Mouse (Mus musculus): Measurements from ENCODE around the gene Aprt.
A peak's percentile ranks its signal among the peaks of the same experiment; 100 is the strongest.
"Not testable (repeated sequence)": the region's sequence is repeated elsewhere in the genome, so short reads cannot be mapped to it uniquely, and the experiment has no call there.

Aprt gene

DNA sequence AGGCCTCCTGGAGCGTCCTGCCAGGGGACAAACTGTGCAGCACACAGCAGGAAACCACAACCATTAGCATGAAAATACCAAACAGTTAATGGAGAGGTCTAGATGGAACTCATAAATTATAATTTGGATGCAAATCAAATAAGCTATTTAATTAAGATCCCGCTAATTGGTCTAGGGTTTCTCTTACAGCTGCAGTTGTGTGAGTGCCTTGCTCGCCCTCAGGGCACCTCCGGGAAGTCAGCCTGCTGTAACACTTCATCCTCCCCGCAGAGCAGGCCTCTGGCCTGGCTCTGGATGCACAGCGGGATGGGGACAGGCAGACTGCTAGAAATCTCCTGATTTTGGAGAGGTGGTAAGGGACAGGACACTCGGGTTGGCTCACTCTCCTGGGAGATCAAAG, 9.5 kb upstream of the Aprt start:
- DNase-seq (ENCODE audit: low spot score): no peak

DNA sequence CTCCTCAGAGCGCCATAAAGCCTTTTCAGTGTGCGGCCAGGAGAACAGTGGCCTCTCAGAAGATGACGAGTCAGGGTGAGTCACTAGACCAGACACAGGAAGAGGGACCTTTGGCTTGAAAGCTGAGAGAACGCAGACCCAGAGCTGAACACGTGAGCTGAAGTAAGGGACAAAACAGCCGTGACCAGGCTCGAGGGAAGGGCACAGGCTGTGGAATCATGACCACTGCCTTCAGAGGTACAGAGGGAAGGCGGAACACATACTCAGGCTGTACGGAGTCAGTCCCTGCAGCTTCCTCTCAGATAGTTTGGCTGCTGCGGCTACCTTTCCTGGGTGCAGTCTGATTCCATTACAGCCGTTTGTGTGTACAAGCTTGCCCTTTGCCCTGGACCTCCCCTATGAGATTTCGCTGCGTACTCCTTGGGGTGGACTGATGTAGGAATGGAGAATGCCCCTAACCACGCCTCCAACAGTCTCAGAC, 8.7 kb upstream of the Aprt start:
- peak; percentile 69 for DNase-seq (ENCODE audit: low spot score)

DNA sequence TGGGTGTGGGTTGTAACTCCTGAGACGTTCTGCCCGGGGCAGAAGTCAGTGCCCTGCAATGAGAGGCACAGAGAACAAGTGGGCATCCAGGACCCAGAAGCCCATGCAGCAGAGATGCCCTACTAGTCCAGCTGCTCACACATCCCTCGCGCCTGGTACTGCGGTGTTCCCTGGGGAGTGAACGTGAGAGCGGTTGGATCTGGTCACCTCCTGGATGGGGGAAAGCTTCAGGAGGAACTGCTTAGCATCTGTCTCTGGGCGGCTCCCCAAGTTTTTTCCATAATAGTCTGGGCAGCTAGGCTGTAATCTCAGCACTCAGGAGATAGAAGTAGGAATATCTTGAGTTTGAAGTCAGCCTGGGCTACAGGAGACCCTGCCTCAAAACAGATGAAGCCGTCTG, 8.3 kb upstream of the Aprt start:
- no peak for DNase-seq (ENCODE audit: low spot score)

DNA sequence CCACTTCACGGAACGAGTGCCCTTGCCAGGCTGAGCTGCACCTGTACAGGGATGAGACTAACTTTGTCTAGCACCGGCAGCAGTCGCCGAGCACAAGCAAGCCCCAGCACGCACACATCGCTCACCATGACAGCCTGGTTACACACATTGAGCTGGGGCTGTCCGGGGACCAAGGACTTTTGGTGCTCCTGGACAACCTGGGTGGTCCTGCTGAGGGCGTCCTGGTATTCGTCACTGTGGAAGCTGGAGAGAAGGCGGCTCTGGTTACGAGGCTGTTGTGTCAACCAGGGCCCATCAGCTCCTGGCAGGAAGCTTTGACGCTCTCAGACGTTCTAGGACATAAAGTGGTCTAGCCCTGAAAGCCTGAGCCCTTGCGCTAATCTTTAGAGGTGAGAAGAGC, 4.2 kb upstream of the Aprt start:
- no peak for DNase-seq (ENCODE audit: low spot score)

DNA sequence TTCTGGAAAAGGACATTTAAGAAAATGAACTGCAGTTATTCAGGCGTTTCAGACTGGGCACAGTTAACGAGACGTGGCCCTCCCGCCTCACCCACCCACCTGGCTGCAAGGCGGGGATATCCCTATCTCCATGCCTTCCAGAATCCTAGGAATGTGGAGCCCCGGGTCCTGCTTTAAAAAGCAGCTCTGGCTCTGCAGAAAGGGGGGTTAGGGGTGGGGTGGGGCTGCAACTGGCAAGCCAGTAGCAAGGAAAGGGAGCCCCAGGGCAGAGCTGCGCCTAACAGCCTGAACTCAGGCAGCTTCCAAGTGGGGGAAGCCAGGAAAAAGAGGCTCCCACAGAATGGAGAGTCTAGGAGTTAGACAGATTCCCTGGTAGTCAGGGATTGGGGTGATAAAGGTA, 2.5 kb upstream of the Aprt start:
- DNase-seq (ENCODE audit: low spot score): no peak

DNA sequence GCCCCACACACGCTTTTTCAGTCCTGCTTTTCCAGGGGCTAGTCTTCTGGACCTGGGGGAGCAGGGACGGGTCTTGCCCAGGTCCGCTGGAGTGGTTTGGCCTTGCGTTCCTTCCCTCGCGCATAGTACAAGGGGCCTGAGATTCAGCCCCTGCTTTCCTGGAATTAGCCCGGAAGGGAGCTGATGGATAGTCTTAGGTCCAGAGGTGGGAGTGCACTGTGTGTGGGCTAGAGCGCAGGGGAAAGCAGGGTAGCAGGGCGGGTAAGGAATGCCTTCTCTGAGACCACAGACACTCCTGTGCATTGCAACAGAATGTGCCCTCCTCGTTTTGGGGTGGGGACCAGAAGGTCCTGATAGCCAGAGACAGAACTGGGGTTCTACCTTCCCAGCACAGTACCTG, 407 bp upstream of the Aprt start:
- DNase-seq (ENCODE audit: low spot score): no peak

DNA sequence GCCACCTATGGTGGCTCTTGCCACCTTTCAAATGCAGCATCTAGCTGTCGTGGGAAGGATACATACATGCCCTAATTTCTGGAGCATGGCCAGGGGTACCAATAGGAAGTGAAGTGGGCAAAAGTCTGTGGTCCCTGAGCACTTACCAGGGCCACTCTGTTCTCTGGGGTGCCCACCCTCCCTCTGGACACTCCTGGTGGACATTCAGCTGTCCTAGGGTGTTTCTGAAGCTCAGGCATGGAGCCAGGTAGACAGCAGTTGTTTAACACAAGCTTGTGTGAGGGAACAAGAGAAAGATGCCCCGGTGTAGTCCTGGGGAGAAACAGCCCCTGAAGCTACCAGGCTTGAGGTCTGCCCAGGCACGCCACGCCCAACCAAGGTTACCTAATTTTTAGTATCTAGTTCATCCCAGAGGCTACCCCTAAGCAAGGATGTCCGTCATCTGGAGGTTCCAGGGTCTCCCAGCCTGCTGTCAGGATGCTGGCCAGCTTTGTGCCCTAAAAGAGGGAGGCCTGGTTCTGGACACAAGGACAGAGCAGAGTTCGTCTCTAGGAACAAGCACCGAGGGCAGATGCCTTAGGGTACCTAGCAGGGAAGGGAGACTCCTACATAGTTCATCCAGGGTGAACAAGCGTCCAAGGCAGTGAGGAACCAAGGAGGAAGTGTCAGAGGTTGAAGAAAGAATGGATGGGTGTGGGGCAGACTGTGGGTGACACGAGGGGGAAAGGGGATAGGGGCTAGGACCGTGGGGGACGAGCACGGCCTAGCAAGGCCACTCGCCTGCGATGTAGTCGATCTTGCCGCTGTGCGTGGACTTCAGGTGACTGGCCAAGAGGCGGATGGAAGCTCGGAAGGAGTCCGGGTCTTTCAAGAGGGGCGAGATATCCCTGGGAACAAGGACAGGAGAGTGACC, 718 bp downstream of the Aprt start:
- DNase-seq (ENCODE audit: low spot score): no peak

DNA sequence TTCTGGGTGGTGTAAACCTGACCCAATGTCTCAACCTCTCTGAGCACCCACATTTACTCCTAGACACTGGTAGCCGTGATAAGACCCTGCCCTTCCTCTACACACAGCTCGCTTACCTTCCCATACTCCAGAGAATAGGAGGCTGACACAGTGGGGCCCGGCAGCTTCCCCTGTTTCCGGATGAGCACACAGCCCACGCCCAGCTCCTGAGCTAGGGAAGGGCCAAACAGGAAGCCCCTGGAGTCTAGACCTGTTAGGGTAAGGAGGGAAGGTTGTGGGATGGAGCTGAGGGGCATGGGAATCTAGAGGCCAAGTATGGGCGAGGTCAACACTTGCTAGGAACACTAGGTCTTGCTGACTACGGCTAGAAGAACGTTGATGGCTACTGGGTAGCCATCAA, 1.4 kb downstream of the Aprt start:
- DNase-seq (ENCODE audit: low spot score): no peak

DNA sequence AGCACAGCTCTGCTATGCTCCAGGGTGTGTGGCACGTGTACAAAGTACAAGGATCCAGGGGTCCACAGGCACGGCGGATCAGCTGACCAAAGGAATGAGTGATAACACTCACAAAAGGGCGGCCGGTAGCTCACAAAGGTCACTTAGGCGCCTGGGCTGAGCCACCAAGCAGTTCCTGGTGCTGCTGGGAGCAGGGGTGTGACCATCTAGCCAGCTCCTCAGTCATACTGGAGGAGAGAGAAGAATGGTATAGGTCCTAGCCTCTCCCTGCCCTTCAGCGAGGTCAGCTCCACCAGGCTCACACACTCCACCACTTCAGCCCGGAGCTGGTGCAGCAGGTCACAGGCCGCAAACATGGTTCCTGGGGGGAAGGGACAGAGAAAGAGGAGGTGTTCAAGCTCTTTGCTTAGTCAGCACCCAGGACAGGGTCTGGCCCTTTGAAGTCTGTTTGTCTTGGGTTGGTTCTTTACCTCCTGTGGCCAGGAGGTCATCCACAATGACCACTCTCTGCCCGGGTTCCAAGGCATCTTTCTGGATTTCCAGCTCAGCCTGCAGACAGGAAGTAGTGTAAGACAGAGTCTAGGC, 1.9 kb downstream of the Aprt start:
- no peak for DNase-seq (ENCODE audit: low spot score)

DNA sequence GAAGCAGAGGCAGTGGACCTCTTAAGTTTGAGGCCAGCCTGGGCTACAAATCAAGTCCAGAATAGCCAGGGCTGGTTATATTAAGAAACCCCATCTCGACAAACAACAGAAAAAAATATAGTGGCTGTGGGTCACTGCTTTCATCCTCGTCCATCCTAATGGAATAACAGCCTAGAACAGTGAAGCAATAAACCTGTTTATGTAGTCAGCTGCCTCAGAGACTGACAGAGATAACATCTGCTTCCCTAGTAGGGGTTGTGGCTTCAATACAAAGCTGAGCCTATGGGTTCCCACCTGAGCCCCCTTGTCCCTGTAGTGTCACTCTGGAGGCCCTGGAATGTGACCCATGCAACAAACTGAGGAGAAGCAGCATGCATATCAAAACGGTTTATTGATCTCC, 2.4 kb downstream of the Aprt start:
- no peak for DNase-seq (ENCODE audit: low spot score)

DNA sequence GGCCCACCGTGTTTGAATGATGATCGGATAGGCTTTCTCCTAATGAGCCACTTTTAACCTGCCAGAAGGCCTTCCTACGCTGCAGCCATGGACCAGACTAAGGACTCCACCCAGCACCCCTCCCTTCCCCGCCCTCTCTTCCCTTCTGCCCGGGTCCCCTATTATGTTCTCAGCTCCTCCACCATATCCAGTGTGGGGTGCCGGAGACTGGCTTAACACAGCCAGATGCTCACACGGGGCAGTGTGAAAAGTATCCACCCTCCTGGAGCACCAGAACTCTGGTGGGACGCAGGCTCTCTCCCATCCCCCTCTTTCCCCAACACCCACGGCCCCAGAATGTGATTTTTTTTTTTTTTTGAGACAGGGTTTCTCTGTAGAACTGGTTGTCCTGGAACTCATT, 3.1 kb downstream of the Aprt start:
- no peak for DNase-seq (ENCODE audit: low spot score)

DNA sequence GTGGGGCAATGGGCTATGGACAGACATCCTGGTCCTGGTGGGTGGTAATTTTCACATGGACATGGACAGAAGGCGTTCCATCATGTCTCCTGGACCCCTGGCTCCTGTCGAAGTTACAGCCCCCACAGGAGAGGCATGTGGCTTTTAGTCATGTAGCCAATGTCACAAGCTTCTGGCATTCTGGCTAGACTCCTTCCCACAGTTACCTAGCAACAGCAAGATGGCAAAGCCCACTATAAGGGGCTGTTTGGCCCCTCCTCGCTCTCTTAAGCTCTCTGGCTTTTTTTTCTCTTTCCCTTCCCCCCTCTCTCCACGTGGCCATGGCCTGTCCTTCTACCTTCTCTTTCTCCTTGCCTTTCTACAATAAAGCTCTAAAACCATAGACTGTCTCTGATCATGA, 3.5 kb downstream of the Aprt start:
- not testable (repeated sequence) for DNase-seq (ENCODE audit: low spot score)

DNA sequence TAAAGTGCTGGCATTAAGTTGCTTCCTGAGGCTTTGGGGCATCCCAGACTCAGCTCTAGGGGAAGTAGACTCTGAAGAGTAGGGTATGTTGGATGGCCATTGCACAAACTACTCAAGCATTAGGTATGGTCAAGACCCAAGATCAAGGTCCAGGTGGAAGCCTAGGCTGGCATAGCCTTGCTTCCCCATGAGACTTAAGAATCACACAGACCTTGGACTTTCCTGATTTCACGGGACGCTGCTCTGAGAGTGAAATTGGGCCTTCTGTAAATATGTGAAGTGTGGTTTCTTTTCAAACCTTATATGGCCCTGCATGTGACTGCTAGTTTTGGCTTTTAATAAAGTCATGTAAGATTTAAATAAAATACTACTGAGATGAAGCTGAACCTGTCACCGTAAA, 4.0 kb downstream of the Aprt start:
- DNase-seq (ENCODE audit: low spot score): no peak

DNA sequence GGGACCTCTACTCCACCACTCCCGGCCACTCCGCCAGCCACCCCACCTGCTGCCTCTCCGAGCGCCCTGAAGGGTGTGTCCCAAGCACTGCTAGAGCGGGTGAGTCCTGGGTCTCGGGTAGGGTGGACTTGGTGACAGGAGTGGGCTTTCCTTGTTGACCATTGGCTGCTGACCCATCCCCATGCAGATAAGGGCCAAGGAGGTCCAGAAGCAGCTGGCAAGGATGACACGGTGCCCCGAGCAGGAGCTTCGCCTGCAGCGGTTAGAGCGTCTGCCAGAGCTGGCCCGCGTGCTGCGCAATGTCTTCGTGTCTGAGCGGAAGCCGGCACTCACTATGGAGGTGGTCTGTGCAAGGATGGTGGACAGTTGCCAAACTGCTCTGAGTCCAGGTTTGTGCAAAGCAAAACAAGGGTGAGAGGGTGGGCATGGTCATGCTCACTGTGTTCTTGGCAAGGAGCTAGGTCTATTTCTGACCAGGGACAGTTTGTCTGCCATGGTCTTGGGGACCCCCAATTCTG, 4.9 kb downstream of the Aprt start:
- no peak for DNase-seq (ENCODE audit: low spot score)

DNA sequence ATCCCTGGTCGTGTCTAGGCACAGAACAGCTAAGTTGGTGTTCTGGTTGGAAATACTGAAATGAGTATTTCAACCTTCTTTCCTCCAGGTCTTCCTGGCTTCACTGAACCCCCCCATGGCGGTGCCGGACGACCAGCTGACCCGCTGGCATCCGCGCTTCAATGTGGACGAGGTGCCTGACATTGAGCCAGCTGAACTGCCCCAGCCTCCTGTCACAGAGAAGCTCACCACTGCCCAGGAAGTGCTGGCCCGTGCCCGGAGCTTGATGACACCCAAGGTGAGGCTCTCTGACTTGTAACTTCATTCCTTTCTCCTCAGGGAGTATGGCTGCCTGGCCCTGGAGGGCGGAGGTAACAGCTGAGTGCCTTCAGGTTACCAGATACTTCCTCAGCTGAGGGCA, 5.6 kb downstream of the Aprt start:
- DNase-seq (ENCODE audit: low spot score): no peak

DNA sequence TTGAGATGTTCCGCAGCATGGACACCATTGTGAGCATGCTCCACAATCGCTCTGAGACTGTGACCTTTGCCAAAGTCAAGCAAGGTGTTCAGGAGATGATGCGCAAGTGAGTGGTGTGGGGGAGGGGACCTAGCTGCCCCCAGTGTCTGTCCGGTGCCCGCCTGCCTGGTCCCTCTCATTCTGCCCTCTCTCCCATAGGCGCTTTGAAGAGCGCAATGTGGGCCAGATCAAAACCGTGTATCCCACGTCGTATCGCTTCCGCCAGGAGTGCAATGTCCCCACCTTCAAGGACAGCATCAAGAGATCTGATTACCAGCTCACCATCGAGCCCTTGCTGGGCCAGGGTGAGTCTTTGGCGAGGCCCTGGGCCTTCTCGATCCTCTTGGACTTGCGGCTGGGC, 6.7 kb downstream of the Aprt start:
- no peak for DNase-seq (ENCODE audit: low spot score)

DNA sequence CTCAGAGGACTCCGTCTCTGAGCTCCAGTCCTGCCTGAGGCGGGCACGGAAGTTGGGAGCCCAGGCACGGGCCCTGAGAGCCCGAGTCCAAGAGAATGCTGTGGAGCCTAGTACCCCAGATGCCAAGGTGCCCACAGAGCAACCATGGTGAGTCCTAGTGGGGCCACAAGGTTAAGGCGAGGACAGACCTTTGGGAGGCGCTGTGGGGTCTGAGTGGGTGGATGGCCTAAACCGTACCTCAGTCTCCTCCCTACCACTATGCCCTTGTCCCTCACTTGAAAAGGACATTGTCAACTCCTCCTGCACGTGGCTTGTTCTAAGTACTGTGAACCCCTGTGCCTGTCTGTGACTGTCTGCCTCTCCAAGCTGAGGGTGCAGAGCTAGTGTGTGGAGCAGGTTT, 7.4 kb downstream of the Aprt start:
- no peak for DNase-seq (ENCODE audit: low spot score)

DNA sequence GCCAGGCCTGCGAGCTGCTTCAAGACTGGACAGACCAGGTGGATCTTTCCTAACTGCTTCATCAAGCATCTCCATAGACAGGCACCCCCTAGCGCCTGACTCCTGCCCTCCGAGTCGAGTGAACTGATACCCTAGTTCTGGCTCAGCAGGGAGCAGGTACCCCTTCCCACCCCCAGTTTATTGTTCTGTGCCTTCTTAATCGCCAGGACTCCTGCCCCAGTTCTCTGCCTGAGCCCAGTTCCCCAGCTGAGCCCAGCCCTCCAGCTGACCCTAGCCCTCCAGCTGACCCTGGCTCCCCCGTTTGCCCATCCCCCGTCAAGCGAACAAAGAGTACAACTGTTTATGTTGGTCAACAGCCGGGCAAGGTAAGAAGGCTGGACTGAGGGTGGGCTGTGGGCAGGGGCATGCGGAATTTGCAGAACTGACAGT, 7.8 kb downstream of the Aprt start:
- DNase-seq (ENCODE audit: low spot score): no peak

DNA sequence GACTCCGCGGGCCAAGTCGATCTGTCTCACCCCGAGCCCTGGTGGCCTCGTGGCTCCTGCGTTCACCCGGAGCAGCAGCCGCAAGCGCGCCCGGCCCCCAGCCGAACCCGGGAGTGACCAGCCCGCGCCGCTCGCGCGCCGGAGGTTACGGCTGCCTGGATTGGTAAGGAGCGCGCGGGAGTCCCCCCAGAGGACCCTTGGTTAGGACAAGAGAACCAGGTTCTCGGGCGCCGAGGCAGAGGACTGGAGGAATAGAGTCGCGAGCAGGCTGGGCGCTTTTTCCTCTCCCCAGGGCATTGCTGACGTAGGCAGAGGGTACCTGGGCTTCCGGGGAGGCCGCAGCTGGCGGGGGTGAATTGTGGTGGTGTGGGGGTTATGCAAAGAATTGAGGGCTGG, 8.6 kb downstream of the Aprt start:
- no peak for DNase-seq (ENCODE audit: low spot score)

DNA sequence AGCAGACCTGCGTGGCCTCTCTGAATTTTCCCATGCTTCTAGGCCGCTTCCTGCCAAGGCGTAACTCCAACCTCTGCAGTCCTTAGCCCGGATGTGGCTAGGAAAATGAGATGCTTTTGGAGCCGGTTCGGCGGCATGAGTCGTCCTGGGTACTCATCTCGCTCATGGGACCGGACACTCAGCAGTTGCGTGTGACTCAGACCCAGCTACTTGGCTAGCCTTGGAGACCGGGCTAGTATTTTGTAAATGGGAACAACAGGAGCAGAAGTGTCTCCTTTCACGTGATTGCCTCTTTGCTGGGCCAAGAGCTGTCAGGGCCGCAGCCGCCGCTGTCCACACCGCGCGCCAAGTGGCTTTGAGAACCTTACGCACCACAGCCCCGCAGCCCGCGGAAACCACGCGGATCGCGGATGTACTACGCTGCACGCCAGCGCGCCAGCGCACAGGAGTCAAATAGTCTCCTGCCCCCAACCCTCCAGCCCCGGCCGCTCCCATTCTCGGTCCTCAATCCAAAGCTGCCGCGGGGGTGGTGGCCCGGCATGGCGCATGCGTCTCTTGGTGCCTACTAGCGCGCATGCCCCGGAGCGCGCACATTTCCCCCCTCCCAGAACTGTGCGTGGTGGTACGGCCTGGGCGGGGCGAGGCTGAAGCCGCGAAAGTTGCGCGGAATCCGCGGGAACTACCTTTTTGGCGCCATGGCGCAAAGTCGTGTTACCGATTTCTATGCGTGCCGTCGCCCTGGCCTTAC, 9.2 kb downstream of the Aprt start, which contains the start of gene Cdt1:
Gene Cdt1 (plus strand): TSS at position 655 of the 748 bp plus-strand sequence.
- peak; percentile 95 for DNase-seq (ENCODE audit: low spot score)

DNA sequence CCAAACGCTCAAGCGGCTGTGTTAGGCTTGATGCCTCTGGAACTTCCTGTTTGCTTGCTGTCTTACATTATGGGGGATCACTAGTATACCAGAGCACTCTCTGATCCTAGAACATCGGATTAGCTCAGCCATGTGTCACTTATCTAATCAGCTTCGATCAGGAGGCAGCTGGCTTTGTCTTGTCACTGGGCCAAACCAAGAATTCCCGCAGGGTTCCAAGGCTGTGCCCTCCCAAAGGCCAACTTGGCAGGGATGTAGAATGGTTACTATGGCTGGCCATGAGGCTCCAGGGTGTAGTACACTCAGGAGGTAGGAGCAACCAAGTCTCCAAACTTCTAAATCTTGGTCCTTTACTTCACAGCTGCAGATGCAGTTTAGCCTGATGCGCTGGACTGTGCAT, 9.9 kb downstream of the Aprt start:
- DNase-seq (ENCODE audit: low spot score): peak; percentile 56

Data from adipocyte (in vitro differentiated cells).